Mouse (Mus musculus) liver, adult 2 months (tissue): ENCODE data around the gene Esrrb. TPM values are rescaled to one million over a fixed set of nuclear protein-coding genes. Genes with fewer than 3 reads are reported as not detected.

ENCODE experiments used
- DNase-seq: peaks from one replicate; pipeline ENCODE4 v3.0.0-alpha.2; 2011; ENCODE audit warnings: low read depth, low spot score; ENCODE audit errors: extremely low read depth
- H3K27ac ChIP-seq: fragments of 200-500 bp; replicated peaks from 2 replicates; pipeline ENCODE4 v1.5.1; 2012; ENCODE audit warnings: low read depth, mild to moderate bottlenecking, control low read depth, inconsistent platforms, low read length; ENCODE audit not compliant: insufficient read depth
- H3K27me3 ChIP-seq: fragments of 200-500 bp; 2 replicates; pipeline ENCODE4 v1.6.1; 2012; ENCODE audit warnings: mild to moderate bottlenecking, moderate library complexity, low read length, inconsistent platforms; ENCODE audit not compliant: control insufficient read depth, insufficient read depth
- H3K36me3 ChIP-seq: fragments of 200-500 bp; 2 replicates; pipeline ENCODE4 v1.6.1; 2012; ENCODE audit warnings: low read length, inconsistent platforms; ENCODE audit not compliant: control insufficient read depth, insufficient read depth
- H3K4me1 ChIP-seq: fragments of 200-500 bp; 2 replicates; pipeline ENCODE4 v1.6.1; 2011; ENCODE audit warnings: low read length; ENCODE audit not compliant: control insufficient read depth, insufficient read depth
- H3K4me3 ChIP-seq: fragments of 200-500 bp; 2 replicates; pipeline ENCODE4 v1.5.1; 2011; ENCODE audit warnings: low read depth, mild to moderate bottlenecking, control low read depth, low read length, moderate library complexity; ENCODE audit not compliant: insufficient read depth
- H3K79me2 ChIP-seq: fragments of 200-500 bp; 2 replicates; pipeline ENCODE4 v1.6.1; 2012; ENCODE audit warnings: inconsistent platforms, mild to moderate bottlenecking, low read length, moderate library complexity; ENCODE audit not compliant: control insufficient read depth, insufficient read depth
- H3K9ac ChIP-seq: fragments of 200-500 bp; 2 replicates; pipeline ENCODE4 v1.6.1; 2012; ENCODE audit warnings: low read depth, mild to moderate bottlenecking, control low read depth, inconsistent platforms, low read length
- CTCF ChIP-seq: fragments of 200-500 bp; IDR thresholded peaks from 2 replicates; pipeline ENCODE4 v1.5.1; 2011; ENCODE audit warnings: low read depth, low read length, control low read depth
- POLR2A ChIP-seq: fragments of 200-500 bp; IDR thresholded peaks from 2 replicates; pipeline ENCODE4 v1.6.1; 2011; ENCODE audit warnings: low read length, control low read depth; ENCODE audit not compliant: insufficient read depth; ENCODE audit errors: extremely low read depth
- WGBS: fragments of 180-500 bp; shearing (Covaris S2); methylation state at CpG from one replicate; pipeline ENCODE4 v1.1.7; 2018; 5-methylcytosine and 5-hydroxymethylcytosine counted together
- polyA plus RNA-seq: library from polyadenylated mRNA; depleted of rRNA; stranded (reverse); fragments of >200 nt; gene quantifications from 2 replicates; pipeline ENCODE4 v1.2.3, GENCODE M21; 2012
- total RNA-seq: library from RNA; depleted of rRNA; stranded (reverse); fragments of >200 nt; gene quantifications from 2 replicates; pipeline ENCODE4 v1.2.3, GENCODE M21; 2014

Esrrb gene
- total and polyA plus RNA-seq, 2 experiments: 0.33 to 0.37 TPM

GRCm38 (mm10) chr12:86364756-86365155 lies 3.8 kb downstream of the Esrrb start:
- Histone ChIP-seq H3K4me3 (no peak overlapping the region), H3K36me3 (no peaks in the 10 kb centered on the region), H3K27me3 (peaks cover 13% of the 10 kb centered on the region), H3K27ac (no peak overlapping the region), H3K4me1 (no peaks in the 10 kb centered on the region), H3K79me2 (no peaks in the 10 kb centered on the region), H3K9ac (no peak overlapping the region)
- TF ChIP-seq CTCF (no peak), POLR2A (no peak)
- DNase-seq: no peak
- 40% methylated on average over 5 of the region's 5 CpGs for WGBS

DNA sequence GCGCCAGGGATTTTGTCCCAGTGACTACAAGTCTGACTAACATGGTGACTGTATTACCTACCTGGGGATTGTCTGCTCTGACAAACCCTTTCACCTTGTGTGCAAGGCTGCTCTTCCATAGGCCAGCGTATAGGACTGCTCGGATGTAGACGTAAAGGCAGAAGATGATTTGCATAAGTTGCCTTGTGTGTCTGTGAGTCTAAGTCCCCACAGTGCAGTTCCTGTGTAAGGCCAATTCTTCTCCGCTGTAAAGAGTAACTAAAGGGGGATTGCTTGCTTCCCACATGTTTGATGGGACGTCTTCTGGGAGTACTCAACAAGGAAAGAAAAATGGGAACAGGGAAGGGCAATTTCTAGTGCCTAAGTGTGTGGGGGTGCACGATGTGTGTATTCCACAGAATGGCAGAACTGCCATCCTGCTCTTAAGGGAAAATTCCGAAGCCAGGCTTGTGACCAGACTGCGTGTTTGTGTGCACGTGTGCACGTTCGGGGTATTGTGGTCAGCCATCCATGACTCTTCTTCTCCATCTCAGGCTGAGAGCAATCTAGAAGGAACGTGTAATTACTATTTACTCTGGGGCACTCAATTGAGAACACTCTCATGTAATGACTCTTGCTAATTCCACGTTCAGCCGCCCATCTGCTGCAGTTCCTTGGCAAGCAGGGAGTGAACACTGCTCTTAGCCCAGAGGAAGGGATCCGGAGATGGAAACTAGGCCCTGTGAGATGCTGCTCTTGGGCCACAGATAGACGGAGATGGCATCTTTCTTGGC lies 9.9 kb downstream of the Esrrb start:
- H3K4me1 ChIP-seq: no peaks in the 10 kb centered on the region
- peaks cover 6% of the 10 kb centered on the region for H3K27me3 ChIP-seq
- H3K27ac ChIP-seq: no peak overlapping the region
- H3K36me3 ChIP-seq: no peaks in the 10 kb centered on the region
- no peak for DNase-seq
- TF ChIP-seq CTCF (no peak), POLR2A (no peak)
- no peaks in the 10 kb centered on the region for H3K79me2 ChIP-seq
- H3K4me3 ChIP-seq: no peak overlapping the region
- WGBS: 88% methylated on average over 17 of the region's 17 CpGs
- no peak overlapping the region for H3K9ac ChIP-seq

DNA sequence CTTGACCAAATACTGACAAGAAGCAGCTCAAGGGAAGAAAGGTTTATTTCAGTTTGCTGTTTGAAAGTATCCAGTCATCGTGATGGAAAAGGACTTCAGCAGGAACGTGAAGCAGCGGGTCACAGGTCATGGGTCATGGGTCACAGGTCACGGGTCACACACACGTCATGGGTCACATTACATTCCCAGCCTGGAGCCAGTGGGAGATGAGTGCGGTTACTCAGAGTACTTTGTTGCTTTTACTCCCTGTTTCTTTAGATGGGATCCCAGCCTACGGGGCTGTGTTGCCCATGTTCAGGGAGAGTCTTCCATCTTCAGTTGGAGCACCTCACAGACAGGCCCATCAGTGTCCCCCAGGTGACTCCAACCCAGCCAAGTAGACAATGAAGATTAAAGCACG lies 13.4 kb downstream of the Esrrb start:
- peak; percentile 1 for DNase-seq
- Histone ChIP-seq H3K27ac (no peak overlapping the region), H3K4me3 (no peak overlapping the region), H3K79me2 (no peaks in the 10 kb centered on the region), H3K36me3 (no peaks in the 10 kb centered on the region), H3K9ac (no peak overlapping the region), H3K4me1 (no peaks in the 10 kb centered on the region), H3K27me3 (peaks cover 3% of the 10 kb centered on the region; the same call in 1 of the 2 replicates)
- no peak for TF ChIP-seq POLR2A
- no peak for TF ChIP-seq CTCF
- 67% methylated on average over 8 of the region's 8 CpGs for WGBS

DNA sequence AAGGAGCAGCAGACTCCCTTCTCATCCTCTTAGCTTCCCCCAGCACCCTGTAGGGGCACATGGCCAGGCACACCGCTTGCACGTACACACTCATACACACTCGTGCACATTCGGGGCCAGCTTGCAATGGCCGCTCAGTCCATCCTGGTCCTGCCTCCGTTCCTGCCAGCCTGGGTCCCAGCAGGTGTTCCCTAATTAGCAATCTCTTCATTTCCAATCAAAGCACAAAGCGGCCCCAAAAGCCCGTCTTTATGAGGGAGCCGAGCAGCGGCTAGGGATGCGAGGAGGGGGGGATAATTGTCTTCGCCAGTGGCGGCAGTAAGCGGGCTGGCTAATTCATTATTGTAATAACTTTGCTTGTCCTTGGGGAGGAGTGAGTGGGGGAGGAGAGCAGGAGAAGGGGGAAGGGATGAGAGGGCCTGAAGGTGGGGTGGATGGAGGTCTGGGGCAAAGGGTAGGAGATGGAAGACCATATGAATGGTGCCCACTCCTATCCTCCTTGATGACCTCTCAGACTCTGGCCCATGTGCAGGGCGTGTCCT lies 18.8 kb downstream of the Esrrb start:
- H3K4me3 ChIP-seq: no peak overlapping the region
- DNase-seq: no peak
- H3K9ac ChIP-seq: no peak overlapping the region
- no peak overlapping the region for H3K27ac ChIP-seq
- no peaks in the 10 kb centered on the region for H3K36me3 ChIP-seq
- H3K79me2 ChIP-seq: no peaks in the 10 kb centered on the region
- 0 out of 2 replicates have a peak, but pooled peaks cover 3% of the 10 kb centered on the region for H3K27me3 ChIP-seq
- WGBS: 41% methylated on average over 15 of the region's 15 CpGs
- no peaks in the 10 kb centered on the region for H3K4me1 ChIP-seq
- TF ChIP-seq POLR2A (no peak), CTCF (no peak)

DNA sequence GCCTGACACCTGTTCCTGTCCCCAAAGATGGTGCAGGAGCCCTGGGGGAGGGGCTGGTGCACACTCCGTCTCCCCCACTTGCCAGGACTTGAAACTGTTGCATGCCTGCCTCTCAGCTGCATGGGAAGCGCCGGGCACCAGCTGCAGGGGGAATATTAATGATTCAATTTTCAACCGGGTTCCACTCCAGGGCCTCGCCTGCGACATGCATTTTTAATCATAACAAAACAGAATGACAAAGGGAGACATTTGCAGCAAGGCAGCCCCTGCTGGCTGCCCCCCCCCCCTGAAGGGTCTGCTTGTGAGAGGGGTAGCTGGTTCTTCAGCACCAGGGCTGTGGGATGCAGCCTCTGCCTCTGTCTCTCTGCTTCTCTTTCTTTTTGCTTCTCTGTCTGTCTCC lies 22.9 kb downstream of the Esrrb start:
- Histone ChIP-seq H3K27ac (no peak overlapping the region), H3K4me3 (no peak overlapping the region), H3K36me3 (no peaks in the 10 kb centered on the region), H3K9ac (no peak overlapping the region), H3K79me2 (no peaks in the 10 kb centered on the region), H3K4me1 (no peaks in the 10 kb centered on the region), H3K27me3 (0 out of 2 replicates have a peak, but pooled peaks cover 3% of the 10 kb centered on the region)
- DNase-seq: no peak
- TF ChIP-seq CTCF (no peak), POLR2A (no peak)
- 32% methylated on average over 6 of the region's 6 CpGs for WGBS

- no peak for DNase-seq
- TF ChIP-seq CTCF: no peak
- Histone ChIP-seq H3K4me1 (no peaks in the 10 kb centered on the region), H3K36me3 (no peaks in the 10 kb centered on the region), H3K27ac (no peak overlapping the region), H3K4me3 (no peak overlapping the region), H3K9ac (no peak overlapping the region), H3K27me3 (no peaks in the 10 kb centered on the region), H3K79me2 (no peaks in the 10 kb centered on the region)
- WGBS: 81% methylated on average over 10 of the region's 10 CpGs
These were observed 26.9 kb downstream of the Esrrb start for GRCm38 (mm10) chr12:86387671-86388270.
